Mouse (Mus musculus) brain, embryonic 18.5 days (tissue): ENCODE data around the gene Acsl5.
A peak's percentile ranks its signal among the peaks of the same experiment; 100 is the strongest.

Experiments used
- DNase-seq: peaks from one replicate; pipeline ENCODE4 v3.0.0-alpha.2; 2012; ENCODE audit warnings: low read depth, low spot score

Gene Acsl5

GRCm38 (mm10) chr19:55284093-55284492 is 32.4 kb downstream of the Acsl5 start:
- no peak for DNase-seq

GRCm38 (mm10) chr19:55286034-55286433 is 34.3 kb downstream of the Acsl5 start:
- DNase-seq, result no peak

DNA sequence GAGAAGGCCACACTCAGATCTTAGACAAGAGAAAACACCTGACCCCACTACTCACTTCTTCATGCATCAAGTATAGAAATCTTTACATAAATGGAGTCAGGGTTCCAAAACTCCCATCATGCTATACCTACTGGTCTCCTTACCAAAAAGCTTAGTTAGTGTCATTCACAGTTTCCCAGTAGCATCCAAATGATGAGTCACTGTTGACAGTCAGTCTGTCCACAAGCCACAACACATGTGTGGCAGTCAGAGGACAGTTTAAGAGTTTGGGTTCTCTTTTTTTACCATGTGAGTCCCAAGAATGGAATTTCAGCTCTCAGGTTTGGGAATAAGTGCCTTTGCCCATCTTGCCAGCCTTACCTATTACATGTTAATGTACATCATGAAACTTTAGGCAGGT is 37.2 kb downstream of the Acsl5 start:
- no peak for DNase-seq

DNA sequence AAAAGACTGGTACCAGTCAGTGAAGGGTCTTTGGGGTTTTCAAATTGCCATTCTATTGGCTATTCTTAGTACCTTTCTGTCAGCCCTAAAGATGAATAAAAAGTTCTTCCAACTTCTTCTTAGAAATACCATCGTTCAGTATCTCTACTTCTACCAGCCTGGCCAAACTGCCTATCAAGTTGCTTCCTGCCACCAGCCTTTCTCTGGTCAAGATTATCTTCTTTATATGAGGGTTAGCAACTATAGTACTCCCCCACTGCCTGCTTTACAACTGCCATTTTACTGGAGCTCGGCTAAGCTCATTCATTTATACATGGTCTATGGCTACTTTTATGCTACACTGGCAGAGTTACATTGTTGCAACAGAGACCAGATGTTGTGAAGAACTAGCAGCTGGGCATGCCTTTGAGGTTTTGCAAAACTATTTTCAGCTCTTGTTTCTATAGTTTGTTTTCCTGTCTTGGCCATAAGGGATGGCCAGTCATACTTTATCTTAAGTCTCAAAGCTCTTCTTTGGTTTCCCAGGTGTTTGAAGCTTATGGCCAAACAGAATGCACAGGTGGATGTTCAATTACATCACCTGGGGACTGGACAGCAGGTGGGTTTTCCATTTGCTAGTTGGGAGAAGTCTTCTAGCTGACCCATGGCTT is 39.0 kb downstream of the Acsl5 start:
- no peak for DNase-seq

DNA sequence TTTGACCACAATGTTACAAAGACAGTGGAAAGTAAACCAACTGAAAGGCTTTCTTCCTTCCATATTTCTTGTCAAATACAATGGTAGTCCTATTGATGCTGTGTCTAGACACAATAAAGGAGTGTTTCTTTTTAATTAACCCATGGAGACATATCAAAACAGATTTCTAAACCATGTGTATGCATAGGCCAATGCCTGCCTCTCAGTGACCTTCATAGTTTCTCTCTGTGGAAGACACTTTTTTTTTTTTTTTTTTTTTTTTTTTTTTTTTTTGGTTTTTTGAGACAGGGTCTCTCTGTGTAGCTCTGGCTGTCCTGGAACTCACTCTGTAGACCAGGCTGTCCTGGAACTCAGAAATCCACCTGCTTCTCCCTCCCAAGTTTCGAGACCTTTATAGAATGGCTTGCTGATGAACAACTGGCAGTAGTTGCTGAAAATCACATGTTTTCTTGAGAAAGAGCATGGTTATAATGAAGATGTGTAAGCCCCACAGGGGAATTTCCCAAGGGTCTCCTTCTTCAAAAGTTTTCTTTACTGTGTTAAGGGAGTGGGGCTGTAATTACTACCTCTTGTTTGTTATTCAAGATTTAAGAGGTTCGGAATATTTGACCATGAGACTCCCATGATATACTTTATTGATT is 40.6 kb downstream of the Acsl5 start:
- no peak for DNase-seq

DNA sequence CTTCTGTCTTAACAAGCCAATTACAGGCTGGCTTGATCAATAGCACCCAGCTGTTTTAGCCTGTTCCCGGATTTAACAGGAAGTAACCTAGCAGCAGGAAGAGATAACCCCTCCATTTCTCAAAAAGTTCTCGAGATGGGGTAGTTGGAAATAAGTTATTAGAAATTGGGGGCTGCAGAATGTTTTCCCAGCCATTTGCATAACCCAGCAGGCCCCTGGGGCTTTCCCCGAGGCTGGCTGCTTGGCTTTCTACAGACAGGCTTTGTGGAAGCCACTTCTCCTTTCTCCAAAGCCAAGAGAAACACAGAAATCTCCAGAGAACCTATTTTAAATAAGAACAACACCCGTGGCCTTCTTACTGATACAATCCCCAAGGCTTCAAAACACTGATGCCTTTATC is 41.4 kb downstream of the Acsl5 start:
- no peak for DNase-seq

GRCm38 (mm10) chr19:55295075-55295474 is 43.3 kb downstream of the Acsl5 start:
- DNase-seq, result no peak

DNA sequence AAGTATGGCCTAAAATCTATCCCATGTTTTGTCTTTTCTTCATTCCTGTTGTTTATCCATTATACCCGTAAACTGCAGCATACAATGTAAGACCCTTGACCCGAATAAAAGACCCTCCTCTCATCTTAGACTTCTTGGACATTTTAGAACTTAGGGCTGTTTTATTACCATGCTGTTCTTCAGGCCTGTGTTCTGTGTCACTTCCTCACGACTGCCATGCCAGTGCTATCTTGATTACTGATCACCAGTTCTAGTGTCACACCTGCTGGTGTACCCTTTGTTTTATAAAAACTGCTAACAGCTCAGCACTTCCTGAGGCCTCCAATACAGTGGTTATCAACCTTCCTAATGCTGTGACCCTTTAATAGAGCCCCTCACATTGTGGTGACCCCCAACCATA is 43.8 kb downstream of the Acsl5 start:
- no peak for DNase-seq

- no peak for DNase-seq
Measured at GRCm38 (mm10) chr19:55296301-55296700, 44.6 kb downstream of the Acsl5 start.

DNA sequence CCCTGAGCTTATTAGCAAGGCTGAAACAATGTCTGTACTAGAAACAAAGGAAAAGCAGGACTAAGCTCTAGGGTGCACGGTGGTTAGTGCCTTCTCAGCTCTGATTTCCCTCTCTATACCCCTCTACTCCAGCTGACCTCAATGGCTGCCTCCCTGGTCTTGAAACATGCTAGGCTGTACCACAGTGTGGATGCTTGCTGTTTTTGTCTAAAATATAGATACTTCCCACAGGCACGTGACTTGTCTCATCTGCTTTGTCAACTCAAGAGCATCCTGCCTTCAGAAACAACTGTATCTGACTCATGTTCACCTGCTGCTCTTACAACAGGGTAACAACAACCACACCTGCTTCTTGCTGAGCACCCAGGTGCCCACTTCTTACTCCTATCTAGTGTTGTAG is 45.8 kb downstream of the Acsl5 start:
- no peak for DNase-seq

- DNase-seq, result no peak
Measured at GRCm38 (mm10) chr19:55297961-55298360, 46.2 kb downstream of the Acsl5 start.

DNA sequence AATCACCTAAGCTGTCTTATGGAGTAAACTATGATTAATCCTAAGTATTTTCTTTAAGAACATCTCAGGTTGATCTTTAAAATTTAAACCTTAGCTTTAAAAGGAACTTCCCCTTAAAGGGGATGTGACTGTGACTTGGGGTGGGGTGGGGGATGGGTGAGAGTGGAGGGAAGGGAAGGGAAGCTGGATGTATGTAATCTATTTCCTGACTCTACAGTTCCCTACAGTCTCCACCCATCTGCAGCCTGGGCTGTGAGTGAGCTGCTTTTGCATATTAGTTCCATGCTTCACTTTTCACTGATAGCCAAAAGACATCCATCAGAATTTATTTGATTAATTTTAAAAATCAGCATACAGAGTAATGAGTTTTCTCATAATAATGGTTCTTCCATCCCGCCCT is 47.6 kb downstream of the Acsl5 start:
- no peak for DNase-seq

GRCm38 (mm10) chr19:55300525-55300924 is 48.8 kb downstream of the Acsl5 start:
- DNase-seq, result no peak

GRCm38 (mm10) chr19:55305024-55305423 is 53.3 kb downstream of the Acsl5 start:
- DNase-seq, result no peak

DNA sequence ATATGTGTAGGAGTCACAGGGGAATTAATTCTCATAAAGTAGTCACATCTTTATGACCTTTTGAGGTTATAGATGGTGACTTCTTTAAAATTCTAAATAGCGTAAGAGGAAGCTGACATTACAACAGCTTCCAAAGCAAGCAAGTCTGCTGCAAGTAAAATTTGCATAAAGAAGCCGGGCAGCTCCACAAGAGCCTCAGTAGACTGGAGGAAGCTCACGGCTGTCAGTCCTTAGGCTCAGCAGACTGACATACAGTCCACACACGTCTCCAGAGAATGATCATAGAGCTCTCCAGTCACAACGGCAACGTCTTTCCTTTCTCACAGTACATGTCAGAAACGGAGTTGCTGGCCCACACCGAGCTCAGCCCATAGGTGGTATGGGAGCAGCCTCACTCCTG is 60.1 kb downstream of the Acsl5 start:
- DNase-seq, result no peak

GRCm38 (mm10) chr19:55313649-55314048 is 61.9 kb downstream of the Acsl5 start:
- no peak for DNase-seq

- no peak for DNase-seq
Measured at GRCm38 (mm10) chr19:55315452-55316108, 63.8 kb downstream of the Acsl5 start, which contains the start of gene Zdhhc6. Zdhhc6 (minus strand) TSS chr19:55316032.

DNA sequence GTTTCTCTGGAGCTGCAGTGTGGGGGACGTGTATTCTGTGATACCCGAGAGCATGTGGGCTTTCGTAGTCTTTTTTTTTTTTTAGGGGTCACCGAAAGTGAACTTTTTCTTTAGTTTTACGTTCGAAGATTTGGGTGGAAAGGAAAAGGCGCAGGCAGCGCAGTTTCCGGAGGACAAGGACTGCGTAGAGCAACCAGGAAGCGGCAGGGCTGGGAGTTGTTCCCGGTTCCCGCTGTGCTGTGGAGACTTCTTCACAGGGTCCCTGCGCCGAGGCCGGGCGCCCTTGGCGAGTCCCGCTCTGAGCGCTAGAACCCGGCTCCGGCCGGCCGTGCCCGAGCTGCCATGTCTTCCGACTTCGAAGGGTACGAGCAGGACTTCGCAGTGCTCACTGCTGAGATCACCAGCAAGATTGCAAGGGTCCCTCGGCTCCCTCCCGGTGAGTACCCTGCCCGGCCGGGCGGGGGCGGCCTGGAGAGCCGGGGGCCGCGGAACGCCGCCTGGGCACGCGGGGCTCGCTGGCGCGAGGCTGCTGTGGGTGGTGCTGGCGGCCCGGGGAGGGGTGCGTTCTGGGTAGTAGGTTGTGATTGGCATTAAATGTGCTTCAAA is 64.5 kb downstream of the Acsl5 start, which contains the start of gene Vti1a:
Gene Vti1a, plus strand, starts transcription at position 187 of the 606 bp plus-strand sequence.
- DNase-seq, result peak; percentile 83

DNA sequence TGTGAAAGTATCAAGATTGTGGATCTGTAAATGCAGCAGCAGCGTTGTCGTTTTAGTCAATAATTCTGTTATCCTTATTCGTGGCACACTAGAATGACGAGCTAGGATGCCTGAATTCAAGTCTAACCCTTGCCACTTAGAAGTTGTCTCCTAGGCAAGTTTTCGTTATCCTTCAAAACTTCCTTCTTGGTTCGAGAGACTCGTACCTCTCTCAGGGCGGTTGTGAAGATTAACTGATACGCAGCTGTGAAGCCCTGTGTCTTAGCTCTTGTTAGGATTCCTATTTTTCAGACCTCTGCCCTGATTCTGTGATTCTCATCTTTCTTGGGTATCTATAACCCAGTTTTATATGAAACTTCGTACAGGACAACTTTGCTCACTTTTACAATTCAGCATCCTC is 65.2 kb downstream of the Acsl5 start:
- no peak for DNase-seq

GRCm38 (mm10) chr19:55319036-55319435 is 67.3 kb downstream of the Acsl5 start:
- DNase-seq, result no peak

DNA sequence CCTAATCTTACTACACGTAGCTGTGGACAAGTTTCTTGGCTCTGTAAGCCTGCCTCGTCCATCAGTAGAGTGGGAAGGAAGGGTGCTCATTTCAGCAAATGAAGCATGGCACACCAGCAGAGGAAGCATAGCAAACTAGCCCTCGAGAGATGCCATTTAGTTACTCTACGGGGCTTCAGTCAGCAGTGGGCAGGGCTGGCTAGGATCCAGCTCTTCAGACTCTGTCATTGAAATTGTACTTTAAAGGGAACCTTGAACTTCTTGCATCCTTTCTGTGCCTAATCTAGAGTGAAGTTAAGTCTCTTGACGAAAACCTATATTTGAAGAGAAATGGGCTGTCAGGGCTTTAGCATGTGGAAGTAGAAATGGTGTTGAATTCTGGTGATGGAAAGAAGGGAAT is 67.8 kb downstream of the Acsl5 start:
- DNase-seq, result no peak

DNA sequence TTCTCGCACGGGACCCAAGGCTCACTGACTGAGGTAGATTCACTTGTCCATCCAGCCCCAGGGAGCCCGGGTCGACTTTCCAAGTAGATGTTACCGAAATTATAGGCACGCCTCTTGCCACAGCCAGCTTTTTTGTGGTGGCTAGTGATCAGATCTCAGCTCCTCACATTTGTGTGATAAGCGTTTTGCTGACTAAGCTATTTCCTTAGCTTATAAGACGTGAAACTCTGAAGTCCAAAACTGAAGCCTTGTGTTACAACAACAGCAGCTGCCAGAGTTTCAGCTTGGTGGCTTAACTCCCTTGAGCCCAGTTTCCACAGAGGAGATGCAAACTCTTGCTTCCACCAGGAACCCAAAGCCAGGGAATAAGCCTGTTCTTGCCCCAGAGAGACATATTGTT is 70.9 kb downstream of the Acsl5 start:
- no peak for DNase-seq

DNA sequence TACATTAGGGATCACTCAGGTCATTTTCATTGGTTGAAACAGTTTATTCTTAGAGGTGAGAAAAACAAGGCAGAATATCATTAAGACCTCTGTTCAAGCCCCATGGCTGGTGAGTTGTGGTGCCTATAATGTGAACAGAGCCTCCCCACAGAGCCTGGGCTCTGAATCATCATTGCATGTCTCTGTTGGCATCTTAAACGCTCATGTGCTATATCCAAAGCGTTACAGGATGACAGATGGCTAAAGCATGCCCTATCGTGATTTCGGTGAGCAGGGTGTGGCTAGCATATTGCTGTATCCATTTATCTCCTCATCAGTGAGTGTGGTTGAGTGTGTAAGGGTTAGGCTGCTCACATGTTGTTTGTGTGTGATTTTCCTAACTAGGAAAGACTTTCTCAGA is 75.8 kb downstream of the Acsl5 start:
- DNase-seq, result no peak
